Mouse (Mus musculus): ENCODE measurements at regions not wholly inside any gene's neighbourhood (a gene's known extent, or its start where the extent isn't known, plus 50 kb on each side); places are given as distances from the start of the nearest gene placed in this dataset.

DNA sequence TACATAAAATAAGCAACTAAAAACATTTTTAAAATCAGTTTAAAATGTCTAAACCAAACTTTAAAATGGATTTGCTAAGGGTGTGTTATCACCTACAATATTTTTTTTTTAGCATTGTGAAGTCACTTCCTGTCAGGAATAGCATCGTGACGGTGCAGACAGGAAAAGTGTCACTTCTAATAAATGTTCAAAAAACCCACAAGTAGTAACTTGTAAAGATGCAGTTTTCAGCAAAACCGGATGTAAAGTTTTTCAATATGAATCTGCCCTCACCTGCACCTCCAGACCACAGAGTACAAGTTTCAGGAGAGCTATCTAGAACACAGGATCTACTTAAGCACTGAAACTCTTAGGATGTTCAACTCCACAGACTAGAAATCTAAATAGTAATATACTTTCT, 147.1 kb upstream of the Smim15 start:
- TF ChIP-seq SMC3 (IDR thresholded peaks at IDR 0.05; ENCODE audit: low read depth, low read length): no peak
- TF ChIP-seq NELFE (IDR thresholded peaks at IDR 0.05; ENCODE audit: low read depth, low read length): no peak
- TF ChIP-seq HCFC1 (IDR thresholded peaks at IDR 0.05; ENCODE audit: low read depth, low read length): no peak
- no peak for TF ChIP-seq EP300 (IDR thresholded peaks at IDR 0.05; ENCODE audit: low read depth in 1 of 2, low read length in 2 of 2)
- TF ChIP-seq ZNF384 (IDR thresholded peaks at IDR 0.05; ENCODE audit: low read depth, low read length): no peak
- no peak for TF ChIP-seq MAFK (IDR thresholded peaks at IDR 0.05; ENCODE audit: borderline replicate concordance, low read depth, low read length)
